Mouse (Mus musculus): ENCODE results near the gene Snx11.

The Snx11 gene

GRCm38 (mm10) chr11:96760042-96760441 lies 17.3 kb downstream of the Snx11 start:
- peak in 1 of 2 experiments; percentile 17 for DNase-seq

DNA sequence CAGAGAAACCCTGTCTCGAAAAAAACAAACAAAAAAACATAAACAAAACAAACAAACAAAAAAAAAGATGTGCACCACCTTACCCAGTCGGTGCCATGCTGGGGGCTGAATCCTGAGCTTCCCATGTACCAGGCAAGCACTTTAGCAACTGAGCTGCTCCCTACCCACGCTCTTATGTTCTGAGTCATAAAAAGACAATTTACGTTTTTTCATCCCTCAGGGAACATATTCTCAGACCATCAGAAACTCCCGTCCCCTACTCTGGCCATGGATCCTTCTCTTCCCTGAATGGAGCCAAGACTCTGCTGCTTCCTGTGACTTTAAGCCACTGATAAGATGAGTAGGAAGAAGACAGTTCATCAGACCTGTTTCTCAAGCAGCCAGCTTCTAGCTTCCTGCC lies 19.0 kb downstream of the Snx11 start:
- DNase-seq = no peak

GRCm38 (mm10) chr11:96757421-96757820 lies 19.9 kb downstream of the Snx11 start:
- no peak for DNase-seq

DNA sequence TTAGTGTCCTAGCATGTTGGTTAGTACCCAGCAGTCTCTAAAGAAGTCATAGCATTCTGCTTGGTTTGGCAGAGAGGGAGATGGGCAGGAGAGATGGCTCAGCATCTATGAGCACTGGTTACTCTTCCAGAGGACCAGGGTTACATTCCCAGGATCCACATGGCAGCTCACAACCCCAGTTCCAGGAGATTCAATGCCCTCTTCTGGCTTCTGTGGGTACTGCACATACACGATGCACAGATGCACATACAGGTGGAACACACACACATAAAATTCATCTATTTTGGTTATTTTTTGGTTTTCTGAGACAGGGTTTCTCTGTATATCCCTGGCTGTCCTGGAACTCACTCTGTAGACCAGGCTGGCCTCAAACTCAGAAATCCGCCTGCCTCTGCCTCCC lies 22.1 kb downstream of the Snx11 start:
- DNase-seq = no peak

- DNase-seq = no peak
These were observed 29.8 kb downstream of the Snx11 start for GRCm38 (mm10) chr11:96747555-96747954.

GRCm38 (mm10) chr11:96746648-96747047 lies 30.7 kb downstream of the Snx11 start:
- DNase-seq = no peak

- DNase-seq = no peak
These were observed 33.5 kb downstream of the Snx11 start for GRCm38 (mm10) chr11:96743891-96744290.

DNA sequence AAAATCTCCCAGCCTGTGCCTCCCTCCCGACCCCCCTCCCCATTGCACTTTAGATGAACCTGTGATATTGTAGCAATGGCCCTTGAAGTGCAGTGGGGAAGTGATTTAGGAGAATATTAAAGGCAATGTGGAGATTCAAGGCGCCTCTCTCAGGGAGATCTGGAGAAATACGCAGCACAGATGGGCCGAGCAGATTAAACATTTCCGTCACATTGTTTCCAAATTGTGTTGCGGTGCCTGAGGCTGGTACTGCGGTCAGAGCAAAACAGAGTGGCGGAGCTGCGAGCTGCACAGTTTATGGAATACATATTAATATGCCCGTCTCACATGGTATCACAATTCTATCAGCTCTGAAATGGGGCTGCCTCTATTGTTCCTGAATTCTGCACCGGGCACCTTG lies 34.4 kb downstream of the Snx11 start:
- DNase-seq = no peak

DNA sequence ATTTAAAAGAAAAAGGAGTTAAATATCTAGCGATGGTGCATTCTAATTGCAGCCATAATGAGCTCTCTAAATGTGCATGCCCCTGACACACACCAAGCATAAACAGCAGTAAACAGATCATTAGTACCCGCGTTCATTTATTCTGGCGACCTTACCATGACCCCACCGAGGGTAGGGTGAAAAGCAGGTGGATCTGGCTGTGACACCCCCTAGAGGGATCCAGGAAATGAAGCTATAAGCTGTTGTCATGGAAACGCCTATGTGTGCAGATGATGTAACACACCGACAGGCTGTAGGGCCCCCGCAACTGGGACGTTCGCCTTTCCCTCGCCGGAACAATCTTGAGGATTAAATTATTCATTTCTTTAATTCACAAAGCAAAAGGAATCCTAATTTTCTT lies 35.4 kb downstream of the Snx11 start:
- no peak for DNase-seq

DNA sequence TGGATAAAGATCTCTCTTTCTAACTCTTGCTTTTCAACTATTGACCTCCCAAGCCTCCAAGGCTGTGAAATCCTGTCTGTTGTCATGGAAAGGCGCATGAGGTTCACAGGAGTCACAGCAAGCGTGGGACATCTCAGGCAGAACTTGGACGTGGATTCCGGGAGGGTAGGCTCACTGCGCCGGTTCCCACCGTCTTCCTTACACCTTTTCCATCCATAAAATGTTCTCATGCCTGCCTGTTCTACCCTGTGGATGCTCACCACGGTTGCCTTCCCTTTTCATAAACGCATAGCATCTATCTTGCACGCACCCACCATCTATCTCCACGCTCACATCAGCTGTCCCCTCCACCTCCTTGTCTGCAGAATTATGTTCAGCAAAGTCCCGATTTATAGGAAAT lies 36.6 kb downstream of the Snx11 start:
- DNase-seq = no peak

DNA sequence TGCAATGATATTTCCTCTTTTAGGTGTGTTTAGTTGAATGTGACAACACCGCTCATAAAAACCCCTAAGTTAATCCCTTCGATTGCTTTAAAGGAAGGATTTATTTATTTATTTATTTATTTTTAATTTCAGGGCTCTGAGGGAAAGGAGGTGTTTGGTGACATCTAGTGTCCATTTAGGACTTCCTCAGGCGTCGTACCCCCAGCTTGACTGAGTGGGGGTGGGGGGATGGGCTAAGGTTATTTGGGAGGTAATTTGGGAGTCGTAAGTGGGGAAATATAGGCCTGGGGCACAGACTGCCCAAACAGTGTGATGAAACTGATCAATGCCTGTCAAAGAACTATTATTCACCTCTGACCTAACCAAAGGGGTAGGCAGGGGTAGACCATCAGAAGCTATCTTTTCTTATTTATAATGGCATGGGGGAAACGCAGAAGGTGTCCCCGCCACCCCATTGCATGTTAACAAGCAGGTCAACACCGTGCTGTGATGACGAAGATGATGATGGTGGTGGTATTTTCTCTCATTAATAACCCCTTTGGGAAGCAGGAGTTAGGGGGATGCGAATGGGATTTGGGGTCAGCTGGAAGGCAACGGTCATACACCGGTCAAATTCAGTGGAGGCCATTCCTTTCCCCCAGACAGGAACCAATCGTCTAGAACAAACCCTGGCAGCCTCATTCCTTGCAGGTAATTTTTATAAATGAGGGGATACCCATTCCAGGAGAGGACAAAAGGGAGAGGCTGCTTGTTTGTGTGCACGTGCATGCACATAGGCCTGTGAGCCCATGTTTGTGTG lies 39.5 kb downstream of the Snx11 start:
- DNase-seq = no peak

DNA sequence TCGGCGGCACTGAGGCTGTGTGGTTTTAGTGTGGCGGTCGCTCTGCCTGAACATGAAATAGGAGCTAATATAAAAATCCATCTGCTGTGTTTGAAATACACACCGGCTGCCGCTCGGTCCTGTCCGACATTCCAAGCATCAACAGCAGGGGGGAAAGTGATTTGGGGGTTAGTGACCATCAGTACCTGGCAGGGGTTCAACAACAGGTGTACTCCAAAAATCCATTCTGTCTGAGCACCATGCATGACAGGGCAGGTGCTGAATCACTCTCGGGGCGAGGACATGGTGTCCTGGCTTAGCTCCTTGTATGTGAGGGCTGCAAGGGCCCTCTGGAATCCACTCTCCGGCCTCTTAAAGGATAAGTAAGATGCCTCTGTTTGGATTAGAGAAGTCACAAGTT lies 41.0 kb downstream of the Snx11 start:
- DNase-seq = no peak

DNA sequence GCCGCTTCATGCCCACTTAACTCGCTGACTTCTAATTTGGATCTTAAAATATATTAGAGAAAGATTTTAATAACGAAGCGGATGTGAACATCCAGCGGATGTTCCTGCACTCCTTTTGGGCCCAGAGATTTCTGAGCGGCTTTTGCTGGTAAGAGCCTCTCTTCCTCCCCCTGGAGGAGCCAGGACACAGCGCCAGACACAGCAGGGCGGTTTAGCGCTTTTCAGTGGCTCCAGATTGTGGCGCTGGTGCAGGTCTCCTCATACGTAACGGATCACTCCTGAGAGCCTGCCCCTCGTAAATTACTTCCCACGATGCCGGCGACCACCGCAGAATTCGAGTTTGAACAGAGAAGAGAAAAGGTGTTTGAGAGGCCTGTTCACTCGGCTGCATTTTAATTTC lies 41.5 kb downstream of the Snx11 start:
- no peak for DNase-seq

DNA sequence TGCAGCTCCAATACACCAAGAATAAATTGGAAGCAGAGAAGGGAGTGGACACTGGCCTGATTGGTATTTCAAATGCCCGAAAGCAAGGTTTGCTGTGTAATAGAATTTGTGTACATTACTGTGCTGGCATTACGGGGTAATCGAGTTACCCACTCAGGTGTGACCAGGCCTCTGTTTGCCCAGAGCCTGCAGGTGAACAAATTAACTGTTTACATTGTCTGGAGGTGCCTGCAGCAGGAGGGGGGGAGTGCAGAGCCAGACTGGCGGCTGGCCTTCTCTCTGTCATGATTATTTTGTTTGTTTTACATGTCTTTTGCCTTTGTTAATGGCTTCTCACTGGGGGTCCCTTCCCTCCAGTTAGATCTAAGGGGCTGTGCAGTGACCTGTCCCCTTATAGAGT lies 44.7 kb downstream of the Snx11 start:
- no peak for DNase-seq

DNA sequence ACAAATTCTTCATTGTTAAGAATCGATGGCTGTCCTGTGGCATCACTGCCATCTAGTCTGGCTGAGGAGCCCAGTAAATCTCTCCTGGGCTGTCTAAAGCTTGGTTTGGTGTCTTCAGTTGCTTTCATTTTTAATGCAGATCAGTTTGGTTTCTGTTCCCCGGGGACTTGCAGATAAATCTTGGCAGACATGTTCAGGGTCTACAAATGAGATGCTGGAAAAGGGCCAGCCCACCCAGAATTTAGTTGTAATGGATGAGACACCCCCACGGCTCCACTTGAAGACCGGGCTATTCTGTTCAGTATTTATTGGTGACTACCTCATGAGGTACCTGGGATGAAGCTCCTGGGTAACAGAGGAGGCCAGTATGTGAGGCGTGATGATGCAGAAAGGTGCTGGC lies 47.0 kb downstream of the Snx11 start:
- DNase-seq = no peak

DNA sequence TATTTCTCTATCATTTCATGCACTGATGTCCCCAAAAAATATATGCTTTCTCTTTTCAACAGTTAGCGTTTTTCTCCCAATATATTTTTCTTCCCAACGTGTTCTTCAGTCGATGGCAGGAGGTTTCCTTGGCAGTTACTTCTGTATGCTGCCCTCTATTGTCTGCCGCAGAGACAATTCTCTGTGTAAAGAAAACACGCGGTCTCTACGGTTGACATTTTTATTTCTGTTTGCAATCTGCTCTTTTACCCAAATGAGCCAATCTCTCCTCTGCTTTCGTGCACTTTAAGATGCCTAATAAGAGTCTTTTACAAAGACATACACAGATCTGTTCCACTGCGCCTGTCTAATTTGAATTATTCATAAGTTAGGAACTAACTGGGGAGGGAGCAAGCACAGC lies 47.9 kb downstream of the Snx11 start:
- no peak for DNase-seq

- DNase-seq = no peak
These were observed 48.8 kb downstream of the Snx11 start for GRCm38 (mm10) chr11:96728577-96728976.

DNA sequence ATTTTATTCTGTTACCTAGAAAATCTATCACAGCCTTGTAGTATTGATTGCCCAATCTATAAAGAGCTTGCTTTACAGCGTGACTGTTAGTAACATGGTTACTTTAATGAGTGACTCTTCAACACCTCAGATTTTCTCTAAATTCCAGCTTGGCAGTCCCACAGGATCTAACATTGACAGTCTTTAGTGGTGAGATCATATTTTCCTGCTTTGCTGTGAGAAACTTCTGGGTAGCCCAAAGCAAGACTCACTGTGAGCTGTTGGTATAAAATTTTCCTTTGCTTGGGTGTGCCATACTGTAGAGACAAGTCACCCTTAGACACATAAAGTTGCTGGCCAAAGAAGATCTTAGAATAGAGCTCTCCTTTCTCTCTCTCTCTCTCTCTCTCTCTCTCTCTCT lies 51.5 kb downstream of the Snx11 start:
- DNase-seq = no peak

GRCm38 (mm10) chr11:96718609-96719008 lies 58.8 kb downstream of the Snx11 start:
- DNase-seq = no peak

Measured in thymus, adult 18-20 months (tissue).